Mouse (Mus musculus): ENCODE results near the gene Lman2. TPM values are rescaled to one million over a fixed set of nuclear protein-coding genes. Genes with fewer than 3 reads are reported as not detected.

The Lman2 gene
- polyA plus RNA-seq (2016; fragmentation: Nextera tagmentation; extraction: Ambion mirVana) = 85.4 and 87.9 TPM in 2 replicates

DNA sequence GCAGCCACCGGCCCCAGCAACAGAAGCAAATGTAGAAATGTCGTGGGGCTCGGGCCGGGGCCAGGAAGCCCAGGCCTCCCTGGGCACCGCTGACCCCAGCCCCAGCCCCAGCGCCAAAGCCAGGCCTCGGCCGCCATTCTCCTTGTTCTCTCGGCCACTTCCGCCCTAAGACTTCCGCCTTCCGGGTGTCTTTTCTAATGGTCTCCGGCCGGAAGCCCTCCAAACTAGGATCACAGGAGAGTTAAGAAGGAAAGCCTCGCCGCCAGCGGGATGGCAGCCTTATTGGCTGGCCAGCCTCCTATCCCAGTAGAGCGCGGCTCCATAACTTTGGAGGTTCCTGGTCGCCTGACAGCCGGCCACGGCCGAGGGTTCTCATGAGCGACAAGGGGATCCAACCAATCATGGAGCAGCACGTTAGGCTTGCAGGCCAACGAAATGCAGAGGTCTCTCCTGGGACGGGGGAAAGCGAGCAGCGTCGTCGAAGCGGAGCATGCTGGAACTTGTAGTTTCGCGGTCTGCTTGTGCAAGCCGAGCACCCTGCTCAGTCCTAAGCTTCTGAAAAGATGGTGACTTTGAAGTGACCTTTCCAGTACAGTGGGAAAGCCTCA is at the start of gene Lman2:
Gene Lman2, minus strand, starts transcription at position 331 of the 608 bp plus-strand sequence.
- Histone ChIP-seq H3K36me3 (peaks cover 40% of the 10 kb centered on the region), H3K4me1 (peaks cover 49% of the 10 kb centered on the region), H3K4me2 (peak within 1 kb of the TSS; percentile 86), H3K9me3 (replicated peaks) (no peaks in the 10 kb centered on the region), H3K27me3 (replicated peaks) (no peaks in the 10 kb centered on the region), H3K27ac (peak within 1 kb of the TSS; percentile 96), H3K9ac (peak within 1 kb of the TSS; percentile 92), H3K4me3 (peak within 1 kb of the TSS; percentile 89)
- ATAC-seq = peak; percentile 96
- under 1% methylated on average over 35 of the region's 35 CpGs for WGBS (ENCODE audit: insufficient replicate concordance)

DNA sequence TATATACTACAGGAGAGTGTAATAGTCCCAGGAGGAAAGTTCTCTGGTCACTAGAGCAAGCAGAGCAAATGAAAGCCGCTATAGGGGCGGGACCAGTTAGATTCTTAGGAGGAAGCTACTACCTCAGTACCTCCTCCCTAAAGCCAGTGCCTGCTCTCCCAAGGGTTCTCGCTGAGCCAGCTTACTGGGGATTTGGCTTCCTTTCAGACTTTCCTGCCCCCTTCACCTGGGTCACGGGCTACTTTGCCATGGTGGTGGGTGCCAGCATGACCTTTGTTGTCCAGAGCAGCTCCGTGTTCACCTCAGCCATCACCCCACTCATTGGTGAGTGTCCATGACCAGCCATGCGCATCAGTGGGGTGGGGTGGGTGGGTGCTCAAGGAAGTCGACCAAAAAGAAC is 49.2 kb upstream of the Lman2 start:
- Histone ChIP-seq H3K36me3 (no peaks in the 10 kb centered on the region), H3K4me3 (no peak overlapping the region), H3K9ac (no peak overlapping the region), H3K9me3 (replicated peaks) (no peaks in the 10 kb centered on the region), H3K27ac (no peak overlapping the region), H3K4me2 (no peak overlapping the region), H3K27me3 (replicated peaks) (peaks cover 89% of the 10 kb centered on the region), H3K4me1 (peaks cover 16% of the 10 kb centered on the region)
- ATAC-seq = no peak
- WGBS (ENCODE audit: insufficient replicate concordance) = 54% methylated on average over 7 of the region's 7 CpGs

DNA sequence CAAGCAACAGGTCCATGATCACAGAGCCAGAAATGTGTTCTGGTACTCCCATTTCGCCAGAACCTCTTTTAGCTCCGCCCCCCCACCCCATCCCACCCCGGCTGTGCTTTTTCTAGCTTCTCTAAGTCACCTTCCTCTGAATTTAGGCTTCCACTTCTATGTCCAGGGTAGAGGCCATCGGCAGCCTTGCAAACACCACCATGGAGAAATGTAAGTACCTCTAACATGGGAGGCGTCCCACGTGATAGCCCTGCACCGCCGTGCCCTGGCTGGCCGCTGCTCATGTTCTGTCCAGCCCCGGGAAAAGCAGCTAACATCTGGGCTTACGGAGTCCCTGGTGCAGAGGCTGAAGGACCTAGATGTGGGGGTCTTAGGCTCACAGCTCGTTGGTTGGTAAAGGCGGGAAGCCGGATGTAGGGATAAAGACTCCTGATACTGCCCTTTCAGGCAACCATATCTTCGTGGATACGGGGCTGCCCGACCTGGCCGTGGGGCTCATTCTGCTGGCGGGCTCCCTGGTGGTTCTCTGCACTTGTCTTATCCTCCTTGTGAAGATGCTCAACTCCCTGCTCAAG is 46.0 kb upstream of the Lman2 start:
- ATAC-seq = no peak
- no peak overlapping the region for H3K4me3 ChIP-seq
- H3K4me1 ChIP-seq = peaks cover 11% of the 10 kb centered on the region
- WGBS (ENCODE audit: insufficient replicate concordance) = 70% methylated on average over 19 of the region's 19 CpGs
- H3K4me2 ChIP-seq = no peak overlapping the region
- no peak overlapping the region for H3K9ac ChIP-seq
- no peaks in the 10 kb centered on the region for H3K36me3 ChIP-seq
- H3K27me3 ChIP-seq (replicated peaks) = peaks cover 93% of the 10 kb centered on the region
- H3K27ac ChIP-seq = no peak overlapping the region
- no peaks in the 10 kb centered on the region for H3K9me3 ChIP-seq (replicated peaks)

DNA sequence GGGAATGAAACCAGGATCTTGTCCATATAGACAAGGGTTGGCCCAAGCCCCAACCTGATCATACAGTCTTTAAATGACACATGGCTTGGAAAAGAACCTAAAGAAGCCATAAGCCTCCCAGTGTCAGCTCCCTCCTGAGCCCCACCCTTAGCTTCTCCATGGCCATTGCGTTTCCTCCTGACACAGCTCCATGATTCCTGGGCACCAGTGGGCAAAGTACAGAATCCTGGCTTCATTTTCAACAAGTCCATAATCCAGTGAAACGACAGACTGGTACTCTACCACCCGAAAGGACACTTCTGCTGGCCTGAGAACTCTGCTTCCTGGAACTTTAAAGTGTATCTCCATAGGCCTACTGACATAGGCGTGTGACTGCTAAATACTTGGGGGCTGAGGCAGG is 44.8 kb upstream of the Lman2 start:
- Histone ChIP-seq H3K4me2 (no peak overlapping the region), H3K27me3 (replicated peaks) (peaks cover 93% of the 10 kb centered on the region), H3K9ac (no peak overlapping the region), H3K9me3 (replicated peaks) (no peaks in the 10 kb centered on the region), H3K27ac (no peak overlapping the region), H3K4me3 (no peak overlapping the region), H3K4me1 (0 out of 2 replicates have a peak, but pooled peaks cover 3% of the 10 kb centered on the region), H3K36me3 (no peaks in the 10 kb centered on the region)
- ATAC-seq = no peak
- WGBS (ENCODE audit: insufficient replicate concordance) = 56% methylated on average over 4 of the region's 4 CpGs

DNA sequence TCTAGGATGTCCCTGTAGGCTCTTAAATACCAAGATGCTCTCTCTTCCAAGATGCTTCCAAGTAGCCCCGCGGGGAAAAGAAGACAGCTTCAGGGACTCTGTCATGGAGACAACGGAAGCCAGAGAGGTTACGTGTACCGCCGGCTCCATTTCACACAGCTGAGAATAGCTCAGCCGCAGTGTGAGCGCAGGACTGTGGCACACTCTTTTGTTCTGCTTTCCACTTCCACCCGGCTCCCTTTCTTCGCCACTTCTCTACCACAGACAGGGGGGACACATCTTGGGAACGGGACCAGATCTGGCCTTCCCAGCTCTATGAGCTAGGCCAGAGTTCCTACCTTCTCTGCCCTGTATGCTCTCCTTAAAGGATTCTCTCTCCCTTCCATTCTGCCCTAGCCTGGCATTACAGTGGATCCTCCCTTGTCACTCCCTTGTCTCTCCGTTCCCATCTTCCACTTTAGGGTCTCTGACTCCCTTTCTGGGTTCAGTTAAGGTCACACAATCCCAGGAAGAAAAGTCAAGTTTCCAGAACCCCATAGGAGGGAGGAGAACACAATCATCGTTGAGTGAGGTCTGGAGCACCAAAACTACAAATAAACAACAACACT is 43.3 kb upstream of the Lman2 start:
- H3K27me3 ChIP-seq (replicated peaks) = peaks cover 93% of the 10 kb centered on the region
- H3K4me2 ChIP-seq = no peak overlapping the region
- no peaks in the 10 kb centered on the region for H3K36me3 ChIP-seq
- H3K9ac ChIP-seq = no peak overlapping the region
- ATAC-seq = no peak
- H3K9me3 ChIP-seq (replicated peaks) = no peaks in the 10 kb centered on the region
- no peak overlapping the region for H3K27ac ChIP-seq
- H3K4me3 ChIP-seq = no peak overlapping the region
- WGBS (ENCODE audit: insufficient replicate concordance) = 22% methylated on average over 13 of the region's 13 CpGs
- 0 out of 2 replicates have a peak, but pooled peaks cover 3% of the 10 kb centered on the region for H3K4me1 ChIP-seq

DNA sequence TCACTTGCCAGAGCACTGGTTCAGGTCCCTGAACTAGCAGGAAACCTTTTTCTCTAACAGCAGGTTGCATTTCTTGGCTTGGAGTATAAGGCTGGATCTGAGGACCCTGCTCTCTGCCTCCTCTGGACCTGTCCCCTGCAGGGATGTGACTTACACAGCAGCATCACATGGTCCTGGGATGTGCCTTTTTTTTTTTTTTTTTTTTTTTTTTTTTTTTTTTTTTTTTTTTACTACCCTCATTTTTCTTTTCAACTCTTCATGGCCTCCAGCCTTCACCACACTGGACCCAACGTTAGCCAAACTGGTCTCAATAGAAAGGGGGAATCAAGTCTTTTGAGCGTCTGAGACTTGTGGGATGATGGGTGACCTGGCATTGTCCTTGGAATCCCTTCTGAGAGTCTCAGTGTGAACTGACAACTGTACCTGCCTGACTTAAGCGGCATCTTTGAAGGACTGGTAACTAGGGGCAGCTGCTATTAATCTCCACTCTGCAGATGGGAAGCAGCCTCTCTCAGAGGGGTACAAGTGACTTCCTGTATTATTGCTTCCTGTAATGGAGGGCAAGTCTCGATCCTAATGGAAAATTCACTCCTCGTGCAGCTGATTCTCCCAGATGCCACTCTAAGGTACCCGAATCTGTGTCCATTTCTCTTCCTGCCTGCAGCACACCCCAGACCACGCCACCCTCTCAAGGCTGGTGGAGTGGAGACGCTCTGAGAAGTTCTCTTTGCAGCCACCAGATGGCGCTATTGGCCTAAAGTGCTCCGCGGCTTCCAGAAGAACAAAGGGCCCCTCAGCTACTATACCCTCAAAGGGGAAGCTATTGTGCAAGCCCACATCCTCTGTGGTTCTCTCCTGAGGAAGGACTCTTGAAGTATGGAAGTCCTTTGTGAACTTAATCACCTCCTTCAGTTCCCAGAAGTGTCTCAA is 42.5 kb upstream of the Lman2 start:
- ATAC-seq = peak; percentile 58
- Histone ChIP-seq H3K36me3 (no peaks in the 10 kb centered on the region), H3K27ac (no peak overlapping the region), H3K4me3 (no peak overlapping the region), H3K9ac (no peak overlapping the region), H3K4me2 (no peak overlapping the region), H3K9me3 (replicated peaks) (no peaks in the 10 kb centered on the region), H3K27me3 (replicated peaks) (peaks cover 93% of the 10 kb centered on the region), H3K4me1 (0 out of 2 replicates have a peak, but pooled peaks cover 3% of the 10 kb centered on the region)
- 10% methylated on average over 11 of the region's 11 CpGs for WGBS (ENCODE audit: insufficient replicate concordance)

DNA sequence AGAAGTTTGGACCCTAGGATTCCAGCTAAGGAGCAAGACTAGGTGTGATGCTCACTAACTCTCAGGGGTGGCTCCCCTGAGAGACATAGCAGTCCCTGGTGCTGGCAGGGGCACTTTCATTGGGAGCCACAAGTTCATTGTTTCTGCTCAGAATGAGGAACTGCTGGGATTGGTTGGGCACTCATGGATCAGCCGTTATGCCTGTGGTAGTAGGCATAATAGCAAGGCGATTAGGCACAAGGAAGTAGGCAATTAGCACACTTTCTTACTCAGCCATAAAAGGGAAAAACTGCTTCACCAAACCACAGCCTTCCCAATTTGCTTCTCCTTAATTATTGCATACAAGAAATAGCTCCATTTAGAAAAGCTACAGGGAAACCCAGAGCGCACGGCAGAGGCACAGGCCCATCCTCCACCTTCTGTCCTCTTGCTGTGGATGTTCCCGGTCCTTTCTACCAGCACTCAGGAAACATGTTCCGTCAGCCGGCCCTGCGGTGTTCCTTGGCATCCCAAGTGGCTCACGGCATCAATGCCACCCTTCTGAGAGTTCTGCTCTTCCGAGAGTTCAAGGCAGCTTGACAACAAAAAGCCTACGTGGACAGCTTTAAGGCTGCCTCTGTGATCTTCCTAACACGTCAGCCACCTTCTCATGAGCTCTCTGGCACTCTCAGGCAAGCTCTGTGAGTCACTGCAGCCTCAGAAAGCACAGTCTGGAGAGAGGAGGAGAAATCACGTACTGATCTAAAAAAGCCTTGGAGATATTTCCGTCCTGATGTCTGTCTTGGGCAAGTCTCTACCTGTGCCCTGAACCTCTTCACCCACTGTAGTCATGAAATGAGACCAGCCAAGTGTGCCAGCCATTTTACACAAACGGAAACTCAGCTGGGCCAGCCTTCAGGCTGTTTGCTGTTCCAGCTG is 41.6 kb upstream of the Lman2 start:
- WGBS (ENCODE audit: insufficient replicate concordance) = 61% methylated on average over 15 of the region's 15 CpGs
- no peak overlapping the region for H3K4me3 ChIP-seq
- no peak overlapping the region for H3K4me2 ChIP-seq
- H3K27ac ChIP-seq = no peak overlapping the region
- H3K27me3 ChIP-seq (replicated peaks) = peaks cover 93% of the 10 kb centered on the region
- no peaks in the 10 kb centered on the region for H3K9me3 ChIP-seq (replicated peaks)
- no peaks in the 10 kb centered on the region for H3K36me3 ChIP-seq
- H3K9ac ChIP-seq = no peak overlapping the region
- ATAC-seq = no peak
- 0 out of 2 replicates have a peak, but pooled peaks cover 3% of the 10 kb centered on the region for H3K4me1 ChIP-seq

DNA sequence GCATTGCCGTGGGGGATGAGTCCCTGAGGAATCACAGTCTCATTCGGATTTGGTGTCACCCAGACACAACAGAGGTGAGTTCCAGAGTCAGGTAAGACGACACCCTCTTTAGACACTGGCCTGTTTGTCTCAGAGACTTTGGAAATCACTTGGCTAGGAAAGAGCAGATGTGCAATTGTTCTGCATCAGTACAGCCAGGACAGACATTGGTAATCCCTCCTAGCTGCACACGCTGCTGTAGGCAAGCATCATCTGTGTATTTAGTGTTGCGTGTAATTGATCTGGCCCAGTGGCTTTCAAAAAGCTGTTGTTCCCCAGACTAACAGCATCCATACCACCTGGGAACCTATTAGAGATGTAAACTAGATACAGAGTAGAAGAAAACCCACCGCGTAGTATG is 40.7 kb upstream of the Lman2 start:
- H3K4me1 ChIP-seq = 0 out of 2 replicates have a peak, but pooled peaks cover 3% of the 10 kb centered on the region
- H3K27me3 ChIP-seq (replicated peaks) = peaks cover 93% of the 10 kb centered on the region
- WGBS (ENCODE audit: insufficient replicate concordance) = 67% methylated on average over 7 of the region's 7 CpGs
- H3K36me3 ChIP-seq = no peaks in the 10 kb centered on the region
- ATAC-seq = no peak
- H3K9ac ChIP-seq = no peak overlapping the region
- no peak overlapping the region for H3K27ac ChIP-seq
- no peak overlapping the region for H3K4me3 ChIP-seq
- H3K9me3 ChIP-seq (replicated peaks) = no peaks in the 10 kb centered on the region
- no peak overlapping the region for H3K4me2 ChIP-seq

DNA sequence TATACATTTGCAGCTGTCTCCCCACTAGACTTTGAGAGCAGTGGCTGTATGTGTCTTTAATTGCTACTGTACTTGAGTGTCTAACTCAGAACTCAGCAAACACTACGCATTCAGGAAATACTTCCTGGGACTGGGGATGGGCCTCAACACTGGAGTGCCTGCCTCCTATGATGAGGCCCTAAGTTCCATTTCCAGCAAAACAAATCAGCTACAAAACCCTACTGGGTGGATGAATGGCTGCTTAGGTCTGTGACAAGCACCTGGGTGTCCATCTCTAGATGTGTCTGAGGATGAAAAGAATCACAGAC is 37.4 kb upstream of the Lman2 start:
- H3K4me1 ChIP-seq = no peaks in the 10 kb centered on the region
- no peak overlapping the region for H3K4me2 ChIP-seq
- WGBS (ENCODE audit: insufficient replicate concordance) = 52% methylated on average over 1 of the region's 1 CpGs
- H3K9me3 ChIP-seq (replicated peaks) = no peaks in the 10 kb centered on the region
- no peak overlapping the region for H3K4me3 ChIP-seq
- H3K9ac ChIP-seq = no peak overlapping the region
- peaks cover 92% of the 10 kb centered on the region for H3K27me3 ChIP-seq (replicated peaks)
- no peaks in the 10 kb centered on the region for H3K36me3 ChIP-seq
- ATAC-seq = no peak
- no peak overlapping the region for H3K27ac ChIP-seq

DNA sequence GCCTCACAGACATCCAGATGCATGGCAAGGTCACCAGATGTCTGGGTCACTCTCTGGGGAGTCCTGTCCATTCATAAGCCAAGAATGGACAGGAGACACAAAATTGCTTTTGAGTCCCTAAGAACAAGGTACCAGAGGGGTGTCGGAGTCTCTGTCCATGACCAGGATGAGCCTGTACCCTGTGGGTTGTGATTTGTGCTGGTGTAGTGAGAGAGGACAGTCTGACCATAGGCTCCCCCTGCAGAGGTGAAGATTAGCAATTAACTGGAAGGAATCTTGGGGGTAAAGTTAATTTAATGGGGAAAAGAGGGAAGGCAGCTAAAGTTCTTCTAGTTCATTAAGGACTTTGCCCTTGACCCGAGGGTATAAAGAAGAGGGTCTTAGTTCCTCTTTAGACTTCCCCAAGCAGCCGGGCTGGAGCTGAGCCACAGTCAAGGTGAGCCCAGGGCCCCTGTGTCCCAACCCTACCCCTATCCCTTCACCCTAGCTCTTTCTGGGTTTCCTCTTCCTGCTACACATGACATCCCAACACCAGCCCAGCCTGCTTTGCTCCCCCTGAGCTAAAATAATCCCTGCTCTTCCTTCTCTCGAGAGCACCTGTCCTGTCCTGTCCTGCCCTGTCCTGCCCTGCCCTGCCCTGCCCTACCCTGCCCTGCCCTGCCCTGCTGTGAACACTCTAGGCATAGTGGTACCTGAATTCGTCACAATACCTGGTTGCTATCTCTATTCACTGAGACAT is 36.9 kb upstream of the Lman2 start:
- Histone ChIP-seq H3K9ac (no peak overlapping the region), H3K27ac (no peak overlapping the region), H3K27me3 (replicated peaks) (peaks cover 94% of the 10 kb centered on the region), H3K4me2 (no peak overlapping the region), H3K36me3 (no peaks in the 10 kb centered on the region), H3K4me3 (no peak overlapping the region), H3K9me3 (replicated peaks) (no peaks in the 10 kb centered on the region), H3K4me1 (no peaks in the 10 kb centered on the region)
- ATAC-seq = no peak
- 27% methylated on average over 5 of the region's 5 CpGs for WGBS (ENCODE audit: insufficient replicate concordance)

DNA sequence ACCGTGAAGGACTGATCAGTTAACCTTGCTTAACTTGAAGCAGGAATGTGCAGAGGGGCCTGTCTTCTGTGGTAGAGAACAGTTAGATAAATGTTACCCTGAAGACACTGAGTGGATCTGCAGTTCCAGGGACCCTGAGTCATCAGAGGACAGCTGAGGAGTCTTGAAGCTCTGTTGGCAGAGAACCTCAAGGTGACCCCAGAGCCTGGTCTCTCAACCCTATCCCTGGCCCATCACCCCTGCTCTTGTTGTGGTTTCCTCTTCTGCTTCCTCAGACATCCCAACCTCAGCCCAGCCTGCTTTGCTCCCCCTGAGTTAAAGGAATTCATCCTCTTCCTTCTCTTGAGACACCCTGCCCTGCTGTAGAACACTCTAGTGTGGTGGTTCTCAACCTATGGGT is 35.5 kb upstream of the Lman2 start, which contains the start of gene Slc34a1:
Gene Slc34a1, plus strand, starts transcription at position 100 of the 400 bp plus-strand sequence.
- H3K27me3 ChIP-seq (replicated peaks) = peaks cover 83% of the 10 kb centered on the region
- no peak within 1 kb of the TSS for H3K4me3 ChIP-seq
- 52% methylated on average over 1 of the region's 1 CpGs for WGBS (ENCODE audit: insufficient replicate concordance)

More for the DNA sequence above, 35.5 kb upstream of the Lman2 start, which contains the start of gene Slc34a1:
- no peak within 1 kb of the TSS for H3K27ac ChIP-seq
- H3K4me1 ChIP-seq = no peaks in the 10 kb centered on the region
- no peaks in the 10 kb centered on the region for H3K9me3 ChIP-seq (replicated peaks)
- ATAC-seq = no peak
- no peak within 1 kb of the TSS for H3K4me2 ChIP-seq
- H3K9ac ChIP-seq = no peak within 1 kb of the TSS
- H3K36me3 ChIP-seq = no peaks in the 10 kb centered on the region

Data from liver, embryonic 12.5 days (tissue).